Mouse (Mus musculus): ENCODE data around the gene Camk2d.
A peak's percentile ranks its signal among the peaks of the same experiment; 100 is the strongest.

Gene Camk2d

GRCm38 (mm10) chr3:126596086-126596485, at the start of gene Camk2d:
Gene Camk2d, plus strand, starts transcription at chr3:126596302.
- DNase-seq (ENCODE audit: inconsistent ontology term): peak; percentile 98

DNA sequence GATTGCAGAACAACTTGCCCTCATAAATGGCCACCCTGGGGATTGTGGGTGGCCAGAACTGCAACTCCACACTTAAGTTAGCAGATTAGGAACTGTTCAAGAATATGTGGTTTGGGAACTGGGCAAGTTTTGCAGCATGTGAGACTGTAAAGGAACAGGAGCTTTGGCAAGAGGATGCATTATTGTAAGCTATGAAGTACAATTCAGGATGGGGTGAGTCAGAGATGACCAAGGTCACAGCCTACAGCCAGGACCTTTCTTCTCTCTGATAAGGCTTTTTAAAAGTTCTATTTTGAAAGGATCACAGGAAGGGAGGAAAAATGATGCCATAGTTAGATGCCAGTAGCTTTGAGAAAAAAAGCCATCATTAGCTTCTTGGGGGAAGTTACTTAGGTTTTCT, 48.2 kb upstream of the Camk2d start:
- DNase-seq (ENCODE audit: inconsistent ontology term): peak; percentile 14

DNA sequence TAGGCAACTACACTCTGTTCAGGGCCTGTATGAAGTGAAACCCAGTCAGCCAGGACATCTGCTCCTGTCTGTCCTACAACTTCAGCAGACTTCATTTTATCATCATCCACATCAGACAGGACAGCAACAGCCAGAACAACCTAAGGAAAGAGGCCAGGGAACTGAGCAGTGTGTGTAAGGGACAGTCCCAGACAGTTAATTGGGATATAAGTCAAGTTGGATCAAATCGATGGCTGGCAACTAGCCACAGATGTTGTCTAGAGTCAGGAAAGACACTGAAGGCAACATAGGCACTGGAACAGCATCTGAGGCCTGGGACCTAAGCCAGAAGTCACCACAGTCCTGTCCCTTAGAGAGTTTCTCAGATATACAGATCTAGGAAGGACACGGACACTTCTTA, 32.5 kb upstream of the Camk2d start:
- DNase-seq (ENCODE audit: inconsistent ontology term): no peak

DNA sequence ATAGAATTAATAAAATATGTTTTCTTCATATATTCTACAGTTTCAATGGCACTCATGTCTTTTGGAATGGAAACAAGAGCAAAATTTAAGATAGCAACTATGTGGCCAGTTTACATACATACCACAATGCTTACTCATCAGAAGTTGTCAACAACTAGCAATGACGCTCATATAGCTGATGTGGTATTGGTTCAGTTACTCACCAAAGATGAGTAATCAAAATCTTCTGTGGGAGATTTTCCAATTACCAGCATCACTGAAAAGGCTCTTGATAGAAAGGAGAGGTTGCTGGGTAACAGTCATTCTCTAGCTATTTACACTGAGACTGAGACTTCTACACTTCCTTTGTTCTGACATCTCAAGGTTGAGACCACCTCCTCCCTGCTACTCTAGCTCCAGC, 25.5 kb upstream of the Camk2d start:
- DNase-seq (ENCODE audit: inconsistent ontology term): peak; percentile 86

DNA sequence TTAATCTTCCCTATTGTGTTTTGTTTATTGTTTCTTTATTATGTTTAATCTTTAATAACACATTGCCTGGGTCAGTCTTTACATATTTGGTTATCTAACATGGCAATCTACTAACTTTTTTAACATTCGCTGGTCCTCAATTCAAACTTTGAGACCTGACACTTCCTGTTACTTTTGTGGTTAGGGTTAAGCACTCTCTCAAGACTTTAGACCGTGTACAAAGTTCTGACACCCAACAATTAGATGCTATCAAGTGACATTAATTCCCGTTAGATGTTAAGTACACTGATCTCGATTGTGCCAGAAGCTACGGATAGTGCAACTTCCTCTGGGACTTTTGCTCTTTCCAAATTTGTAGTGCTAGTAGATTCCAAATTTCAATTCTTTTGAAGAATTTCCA, 23.2 kb upstream of the Camk2d start:
- no peak for DNase-seq (ENCODE audit: inconsistent ontology term)

- DNase-seq (ENCODE audit: inconsistent ontology term): no peak
Measured at GRCm38 (mm10) chr3:126575927-126576326, 20.2 kb upstream of the Camk2d start.

GRCm38 (mm10) chr3:126586134-126586533, 10.0 kb upstream of the Camk2d start:
- DNase-seq (ENCODE audit: inconsistent ontology term): no peak

DNA sequence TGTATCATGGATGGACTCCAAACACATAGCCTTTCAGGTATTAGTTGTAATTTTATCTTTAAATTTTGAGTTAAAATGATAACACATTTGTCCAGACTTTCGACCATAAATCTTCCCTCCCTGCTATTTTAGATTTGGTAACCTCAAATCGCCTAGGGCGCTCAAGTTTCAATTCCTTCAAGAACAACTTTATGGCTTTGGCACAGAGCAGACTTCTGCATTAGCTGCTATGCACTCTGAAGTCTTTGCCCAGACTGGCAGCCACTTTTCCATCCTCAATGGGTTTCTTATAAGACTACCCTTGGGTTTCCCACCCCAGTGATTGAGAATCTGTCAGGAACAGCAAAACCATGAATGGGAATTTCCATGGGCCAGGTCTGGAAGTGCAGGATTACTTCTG, 8.6 kb upstream of the Camk2d start:
- DNase-seq (ENCODE audit: inconsistent ontology term): no peak

GRCm38 (mm10) chr3:126589556-126589955, 6.5 kb upstream of the Camk2d start:
- no peak for DNase-seq (ENCODE audit: inconsistent ontology term)

- no peak for DNase-seq (ENCODE audit: inconsistent ontology term)
Measured at GRCm38 (mm10) chr3:126595456-126595855, 646 bp upstream of the Camk2d start.

GRCm38 (mm10) chr3:126596491-126597160, 524 bp downstream of the Camk2d start:
- peak; percentile 97 for DNase-seq (ENCODE audit: inconsistent ontology term)

- peak; percentile 94 for DNase-seq (ENCODE audit: inconsistent ontology term)
Measured at GRCm38 (mm10) chr3:126597161-126597595, 1.1 kb downstream of the Camk2d start.

- DNase-seq (ENCODE audit: inconsistent ontology term): peak; percentile 46
Measured at GRCm38 (mm10) chr3:126597596-126598328, 1.7 kb downstream of the Camk2d start.

- DNase-seq (ENCODE audit: inconsistent ontology term): no peak
Measured at GRCm38 (mm10) chr3:126598329-126598676, 2.2 kb downstream of the Camk2d start.

DNA sequence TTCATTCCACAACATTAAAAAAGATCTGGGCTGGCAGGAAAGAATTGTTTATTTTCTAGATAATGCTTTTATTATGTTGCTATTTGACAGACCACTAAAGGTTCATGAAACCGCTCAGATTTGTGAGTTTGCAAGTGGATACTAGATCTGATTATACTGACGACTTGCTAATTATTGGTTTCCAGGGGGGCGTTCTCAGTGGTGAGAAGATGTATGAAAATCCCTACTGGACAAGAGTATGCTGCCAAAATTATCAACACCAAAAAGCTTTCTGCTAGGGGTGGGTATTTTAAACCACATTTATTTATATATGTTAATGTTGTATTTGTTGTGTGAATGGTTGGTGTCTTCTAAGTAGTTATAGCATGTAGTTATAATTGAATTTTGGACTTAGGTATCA, 2.8 kb downstream of the Camk2d start:
- no peak for DNase-seq (ENCODE audit: inconsistent ontology term)

GRCm38 (mm10) chr3:126599335-126599734, 3.2 kb downstream of the Camk2d start:
- DNase-seq (ENCODE audit: inconsistent ontology term): no peak

- DNase-seq (ENCODE audit: inconsistent ontology term): peak; percentile 90
Measured at GRCm38 (mm10) chr3:126599936-126600335, 3.8 kb downstream of the Camk2d start.

DNA sequence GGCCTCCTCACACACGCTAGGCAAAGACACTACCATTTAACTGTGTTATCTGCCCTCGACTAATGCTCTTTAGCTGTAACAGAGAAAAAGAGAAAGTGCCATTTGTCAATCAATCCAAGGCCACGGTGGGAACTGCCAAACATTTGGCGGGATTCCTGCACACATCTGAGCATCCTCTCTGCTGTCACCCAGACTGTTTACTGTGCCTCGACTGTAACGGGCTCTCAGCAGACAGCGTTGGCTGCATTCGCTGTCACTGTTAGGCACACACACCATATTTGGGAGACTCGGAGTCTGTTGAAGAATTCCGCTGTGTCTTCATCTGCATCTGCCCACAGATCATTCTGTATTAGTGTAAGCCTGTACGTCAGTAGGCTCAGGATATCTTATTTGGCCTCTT, 6.7 kb downstream of the Camk2d start:
- no peak for DNase-seq (ENCODE audit: inconsistent ontology term)

DNA sequence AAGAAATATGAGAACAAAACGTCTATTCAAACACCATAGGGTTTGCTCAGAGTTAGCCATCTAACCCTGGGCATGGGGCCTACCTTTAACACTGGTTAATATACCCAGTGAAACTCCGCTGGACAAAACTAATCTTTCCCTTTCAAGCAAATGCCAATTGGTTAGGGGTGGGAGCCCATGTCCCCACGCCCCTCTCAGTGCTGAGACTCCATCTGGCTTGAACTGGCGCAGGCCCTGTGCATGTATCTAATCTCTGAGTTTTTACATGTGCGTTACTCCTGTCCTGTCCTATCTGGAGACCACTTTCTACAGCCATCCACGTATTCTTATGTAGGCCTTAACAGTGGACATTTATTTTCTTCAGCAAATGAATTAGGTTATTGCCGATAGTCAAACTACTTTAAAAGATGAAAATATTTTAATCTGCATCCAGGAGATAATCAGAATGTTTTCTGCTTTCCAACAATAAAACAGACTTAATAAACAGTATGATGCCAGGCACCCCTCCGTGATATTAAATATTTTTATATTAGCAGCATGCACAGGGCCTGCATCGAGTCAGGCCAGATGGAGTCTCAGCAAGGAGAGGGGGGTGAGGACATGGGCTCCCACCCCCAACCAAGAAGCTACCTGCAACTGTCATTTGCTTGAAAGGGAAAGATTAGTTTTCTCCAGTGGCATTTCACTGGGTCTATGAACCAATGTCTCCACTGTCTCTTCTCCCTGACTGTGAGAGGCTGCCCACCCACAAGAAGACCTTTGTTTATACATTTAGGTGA, 8.7 kb downstream of the Camk2d start:
- DNase-seq (ENCODE audit: inconsistent ontology term): no peak

GRCm38 (mm10) chr3:126609310-126609709, 13.2 kb downstream of the Camk2d start:
- DNase-seq (ENCODE audit: inconsistent ontology term): no peak

GRCm38 (mm10) chr3:126609795-126610451, 13.8 kb downstream of the Camk2d start:
- DNase-seq (ENCODE audit: inconsistent ontology term): no peak

GRCm38 (mm10) chr3:126611624-126612023, 15.5 kb downstream of the Camk2d start:
- DNase-seq (ENCODE audit: inconsistent ontology term): peak; percentile 86
